Mouse (Mus musculus) liver, postnatal 0 days (tissue): ENCODE data around the gene Rnf145.

Source experiments
- CTCF ChIP-seq: sonication (generic); IDR thresholded peaks from 2 replicates; pipeline ENCODE4 v1.5.1; 2016; ENCODE audit warnings: antibody characterized with exemption, low read depth
- EP300 ChIP-seq: IDR thresholded peaks from 2 replicates; pipeline ENCODE4 v1.6.1; 2016; ENCODE audit warnings: antibody characterized with exemption, low read depth, mild to moderate bottlenecking

DNA sequence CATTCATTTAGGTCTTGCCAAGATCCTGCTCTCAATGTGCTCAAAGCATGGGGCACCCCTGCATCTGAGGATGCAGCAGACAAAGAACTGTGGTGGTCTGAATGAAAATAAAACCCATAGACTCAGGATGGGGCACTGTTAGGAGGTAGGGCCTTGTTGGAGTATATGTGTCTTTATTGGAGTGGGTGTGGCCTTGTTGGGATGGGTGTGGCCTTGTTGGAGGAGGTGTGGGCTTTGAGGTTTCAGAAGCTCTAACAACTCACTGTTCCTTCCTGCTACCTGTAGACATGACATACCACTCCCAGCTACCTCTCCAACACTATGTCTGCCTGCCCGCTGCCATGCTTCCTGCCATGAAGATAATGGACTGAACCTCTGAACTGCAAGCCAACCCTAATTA is 29.6 kb upstream of the Rnf145 start:
- no peak for TF ChIP-seq CTCF
- no peak for TF ChIP-seq EP300
